Comparison of ENCODE assay signal across 8 mouse cellular contexts in genomic region chr17:3102336-3103165, GRCm38 (mm10). TPM values are rescaled to one million over a fixed set of nuclear protein-coding genes. Genes with fewer than 3 reads are reported as not detected.
DNase-seq lines count a peak whose midpoint lies in the region; ATAC-seq and TF ChIP-seq lines count a peak whose summit lies in the region.

No protein-coding gene starts in this region.

- peak overlapping the region; percentile 11 for H3K4me2 ChIP-seq in embryonic facial prominence, embryonic 11.5 days (ENCODE audit: low read depth, low read length)
- H3K4me2 ChIP-seq in neural tube, embryonic 14.5 days (ENCODE audit: low read depth, low read length), result peak overlapping the region; percentile 29; the same call in 1 of the 2 replicates

- no peak overlapping the region for H3K27ac ChIP-seq in left cerebral cortex, adult 2 months
- no peak overlapping the region for H3K27ac ChIP-seq in embryonic facial prominence, embryonic 11.5 days (replicated peaks; ENCODE audit: low read depth, low read length)
- H3K27ac ChIP-seq in kidney, adult 2 months (ENCODE audit: insufficient read depth, low read depth, low read length), result no peak overlapping the region
- no peak overlapping the region for H3K27ac ChIP-seq in neural tube, embryonic 14.5 days (ENCODE audit: low read depth, low read length)

- TF ChIP-seq POLR2A in kidney, adult 2 months (IDR thresholded peaks at IDR 0.05; ENCODE audit: low read depth, low read length), result no peak
- TF ChIP-seq POLR2A in lung, adult 2 months (IDR thresholded peaks at IDR 0.05; ENCODE audit: borderline replicate concordance, extremely low read depth, low read depth, low read length), result 0 out of 2 replicates have a peak, but pooled peaks have one; percentile 5

- DNase-seq in left cerebral cortex, adult 2 months (ENCODE audit: extremely low spot score in 1 of 2, low spot score in 2 of 2), result peak in 1 of 2 experiments; percentile 41
- no peak for DNase-seq in left cerebral cortex, adult 11 months (ENCODE audit: low spot score)
- peak; percentile 75 for DNase-seq in embryonic facial prominence, embryonic 11.5 days (ENCODE audit: low spot score)
- peak; percentile 77 to 78 for DNase-seq in heart, adult 9 months (ENCODE audit: low spot score in 2 of 2)
- peak; percentile 94 for DNase-seq in kidney, adult 2 months
- peak; percentile 75 for DNase-seq in lung, adult 2 months
- DNase-seq in thymus, postnatal 14 days, result peak; percentile 80

- 1% methylated on average over 14 of the region's 14 CpGs for WGBS in embryonic facial prominence, embryonic 11.5 days
- WGBS in kidney, adult 2 months, result 3% methylated on average over 14 of the region's 14 CpGs
- 4% methylated on average over 14 of the region's 14 CpGs for WGBS in lung, adult 2 months
- 4% methylated on average over 14 of the region's 14 CpGs for WGBS in neural tube, embryonic 14.5 days

- H3K9me3 ChIP-seq in embryonic facial prominence, embryonic 11.5 days (replicated peaks; ENCODE audit: control insufficient read depth, low read length), result no peaks in the 10 kb centered on the region
- H3K9me3 ChIP-seq in neural tube, embryonic 14.5 days (ENCODE audit: control insufficient read depth, low read length), result no peaks in the 10 kb centered on the region

- H3K4me3 ChIP-seq in left cerebral cortex, adult 2 months, result peak overlapping the region; percentile 28
- H3K4me3 ChIP-seq in embryonic facial prominence, embryonic 11.5 days (ENCODE audit: low read depth, low read length), result peak overlapping the region; percentile 7; the same call in 1 of the 2 replicates
- peak overlapping the region; percentile 35 for H3K4me3 ChIP-seq in kidney, adult 2 months (ENCODE audit: insufficient read depth, low read depth, low read length)
- peak overlapping the region; percentile 15 for H3K4me3 ChIP-seq in lung, adult 2 months (replicated peaks; ENCODE audit: extremely low read depth, low read depth, low read length)
- no peak overlapping the region; the same call in 1 of the 2 replicates for H3K4me3 ChIP-seq in neural tube, embryonic 14.5 days (ENCODE audit: low read depth, low read length)

- H3K36me3 ChIP-seq in embryonic facial prominence, embryonic 11.5 days (replicated peaks; ENCODE audit: control insufficient read depth, insufficient read depth, low read depth, low read length), result no peaks in the 10 kb centered on the region
- no peaks in the 10 kb centered on the region for H3K36me3 ChIP-seq in kidney, adult 2 months (ENCODE audit: control insufficient read depth, insufficient read depth, low read length)
- H3K36me3 ChIP-seq in neural tube, embryonic 14.5 days (ENCODE audit: control insufficient read depth, insufficient read depth, low read length), result no peaks in the 10 kb centered on the region

- H3K27me3 ChIP-seq in embryonic facial prominence, embryonic 11.5 days (ENCODE audit: control insufficient read depth, insufficient read depth, low read length), result no peaks in the 10 kb centered on the region
- no peaks in the 10 kb centered on the region for H3K27me3 ChIP-seq in kidney, adult 2 months (replicated peaks; ENCODE audit: control insufficient read depth, insufficient read depth, low read length)
- H3K27me3 ChIP-seq in neural tube, embryonic 14.5 days (ENCODE audit: control insufficient read depth, insufficient read depth, low read length), result no peaks in the 10 kb centered on the region

- intact Hi-C loops in left cerebral cortex, adult 2 months (cut with DNase I), result loop anchor here (5.0 kb wide), 1 partner anchor 120 kb away; no protein-coding TSS in a partner anchor

- no peak for TF ChIP-seq CTCF in left cerebral cortex, adult 2 months (IDR thresholded peaks at IDR 0.05)
- no peak for TF ChIP-seq CTCF in kidney, adult 2 months (conservative IDR thresholded peaks at IDR 0.05; ENCODE audit: insufficient read depth, insufficient read length, low read depth, low read length)
- no peak for TF ChIP-seq CTCF in lung, adult 2 months (IDR thresholded peaks at IDR 0.05; ENCODE audit: insufficient read depth, low read length)

- no peak overlapping the region for H3K9ac ChIP-seq in embryonic facial prominence, embryonic 11.5 days (replicated peaks; ENCODE audit: low read length)
- no peak overlapping the region for H3K9ac ChIP-seq in neural tube, embryonic 14.5 days (replicated peaks; ENCODE audit: low read depth, low read length)

- no peaks in the 10 kb centered on the region for H3K4me1 ChIP-seq in embryonic facial prominence, embryonic 11.5 days (ENCODE audit: control insufficient read depth, insufficient read depth, low read length)
- no peaks in the 10 kb centered on the region; the same call in 1 of the 2 replicates for H3K4me1 ChIP-seq in kidney, adult 2 months (ENCODE audit: control insufficient read depth, insufficient read depth, low read length)
- peaks cover 2% of the 10 kb centered on the region; the same call in 1 of the 2 replicates for H3K4me1 ChIP-seq in lung, adult 2 months (ENCODE audit: control insufficient read depth, insufficient read depth, low read length)
- H3K4me1 ChIP-seq in neural tube, embryonic 14.5 days (ENCODE audit: control insufficient read depth, insufficient read depth, low read length), result no peaks in the 10 kb centered on the region

- ATAC-seq in embryonic facial prominence, embryonic 11.5 days (replicated peaks; ENCODE audit: insufficient number of reproducible peaks, low FRiP score, low TSS enrichment, low read depth), result peak; percentile 89
- peak; percentile 61; the same call in 1 of the 2 replicates for ATAC-seq in neural tube, embryonic 14.5 days (ENCODE audit: low read depth)

RNA-seq across cellular contexts. Expression of gene Scaf8, which starts 12.2 kb away (rescaled TPM):
- total RNA-seq in left cerebral cortex, adult 2 months (2021), result 10 to 100 TPM; 58.8 to 63.6 TPM
- 25.6 and 28.5 TPM in 2 replicates for polyA plus RNA-seq in embryonic facial prominence, embryonic 11.5 days (2014; fragmentation: Nextera tagmentation; extraction: Ambion mirVana)
- 21.9 and 22.6 TPM in 2 replicates for polyA plus RNA-seq in kidney, adult 2 months (2012; rRNA removed)
- 23.4 and 24.6 TPM in 2 replicates for polyA plus RNA-seq in lung, adult 2 months (2012; rRNA removed)
- 19.8 and 23.4 TPM in 2 replicates for polyA plus RNA-seq in neural tube, embryonic 14.5 days (2014; fragmentation: Nextera tagmentation; extraction: Ambion mirVana)
